Mouse (Mus musculus) T-helper 2 cell (primary cell): Measurements from ENCODE around the gene Slc38a7.

ENCODE experiments used
- in situ Hi-C: fragments of 300-600 bp; cut with MboI, MseI; formaldehyde crosslinking; loops from one replicate; pipeline ENCODE4 v1.15.1; 2025; ENCODE audit warnings: high pct_unique_total_duplicates

Gene Slc38a7

DNA sequence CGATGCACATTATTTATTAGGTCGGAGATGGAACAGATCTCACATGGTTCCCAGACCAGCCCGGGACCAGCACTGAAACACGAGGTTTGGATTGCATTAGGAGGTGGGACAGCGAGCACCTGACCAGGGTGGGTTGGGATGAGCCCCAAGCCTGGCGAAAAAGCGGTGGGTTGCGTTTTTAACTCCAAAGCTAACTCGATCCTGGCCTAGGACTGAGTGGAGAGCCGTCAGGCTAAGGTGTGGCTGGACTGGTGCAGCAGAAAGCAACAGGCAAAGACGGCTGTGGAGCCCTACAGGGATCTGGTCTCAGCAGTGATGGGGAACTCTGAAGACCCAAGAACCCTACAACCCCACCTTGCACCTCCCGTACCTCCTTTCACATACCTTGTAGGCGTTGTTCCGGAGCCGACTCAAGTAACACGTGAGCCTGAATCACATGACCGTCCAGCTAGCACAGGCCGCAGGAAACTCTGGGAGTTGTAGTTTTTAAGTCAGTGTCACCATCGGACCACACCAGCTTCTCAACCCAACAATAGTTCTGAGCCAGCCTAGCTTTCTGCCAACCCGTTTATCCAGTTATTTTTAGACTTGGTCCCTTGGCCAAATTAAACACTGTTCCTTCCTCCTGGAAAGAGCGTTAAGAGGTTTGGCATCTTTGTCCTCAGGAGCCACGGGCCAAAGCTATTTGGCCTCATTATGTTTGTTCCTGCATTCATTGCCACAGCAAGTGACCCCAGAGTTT lies at the start of gene Slc38a7:
TSS of gene Slc38a7 (minus strand) at position 438 of the 742 bp plus-strand sequence.
- in situ Hi-C loops: no loop called here

DNA sequence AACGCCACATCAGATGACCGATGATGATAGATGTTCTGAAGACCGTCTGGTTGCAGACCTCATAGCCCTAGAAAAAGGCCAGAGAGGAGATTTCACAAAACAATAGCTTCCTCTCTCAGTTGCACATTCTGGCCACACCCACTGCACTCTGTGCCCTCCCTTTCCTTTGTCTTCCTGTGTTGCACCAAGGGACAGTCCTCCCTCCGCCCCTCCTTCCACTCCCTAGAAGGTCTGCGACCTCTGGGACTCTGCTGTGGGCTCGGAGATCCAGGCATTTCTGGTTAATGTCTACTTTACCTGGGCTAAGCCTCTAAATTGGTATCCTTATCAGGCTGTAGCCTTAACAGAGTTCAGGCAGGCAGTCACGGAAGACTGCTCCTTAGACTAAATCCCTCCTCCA lies 48.5 kb upstream of the Slc38a7 start:
- in situ Hi-C loops: loop anchor here (10.0 kb wide), 1 partner anchor 827 kb away; no protein-coding TSS in a partner anchor

DNA sequence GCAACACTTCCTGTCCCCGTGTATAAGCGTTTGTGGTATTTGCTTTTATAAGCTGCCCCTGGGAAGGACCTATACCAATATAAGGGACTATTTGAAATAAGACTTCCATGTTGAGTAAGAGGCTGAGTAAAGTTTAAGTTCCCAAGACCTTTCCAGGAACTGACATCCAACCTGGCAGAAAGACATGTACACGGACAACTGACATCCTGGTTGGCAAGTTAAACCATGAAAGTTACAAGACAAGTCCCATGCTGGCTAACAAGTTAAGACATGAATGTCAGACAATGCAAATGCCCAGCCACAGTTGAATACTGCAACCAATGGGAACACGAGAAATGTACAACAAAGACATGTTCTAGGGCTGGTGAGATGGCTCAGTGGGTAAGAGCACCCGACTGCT lies 40.4 kb upstream of the Slc38a7 start:
- in situ Hi-C loops: no loop called here

DNA sequence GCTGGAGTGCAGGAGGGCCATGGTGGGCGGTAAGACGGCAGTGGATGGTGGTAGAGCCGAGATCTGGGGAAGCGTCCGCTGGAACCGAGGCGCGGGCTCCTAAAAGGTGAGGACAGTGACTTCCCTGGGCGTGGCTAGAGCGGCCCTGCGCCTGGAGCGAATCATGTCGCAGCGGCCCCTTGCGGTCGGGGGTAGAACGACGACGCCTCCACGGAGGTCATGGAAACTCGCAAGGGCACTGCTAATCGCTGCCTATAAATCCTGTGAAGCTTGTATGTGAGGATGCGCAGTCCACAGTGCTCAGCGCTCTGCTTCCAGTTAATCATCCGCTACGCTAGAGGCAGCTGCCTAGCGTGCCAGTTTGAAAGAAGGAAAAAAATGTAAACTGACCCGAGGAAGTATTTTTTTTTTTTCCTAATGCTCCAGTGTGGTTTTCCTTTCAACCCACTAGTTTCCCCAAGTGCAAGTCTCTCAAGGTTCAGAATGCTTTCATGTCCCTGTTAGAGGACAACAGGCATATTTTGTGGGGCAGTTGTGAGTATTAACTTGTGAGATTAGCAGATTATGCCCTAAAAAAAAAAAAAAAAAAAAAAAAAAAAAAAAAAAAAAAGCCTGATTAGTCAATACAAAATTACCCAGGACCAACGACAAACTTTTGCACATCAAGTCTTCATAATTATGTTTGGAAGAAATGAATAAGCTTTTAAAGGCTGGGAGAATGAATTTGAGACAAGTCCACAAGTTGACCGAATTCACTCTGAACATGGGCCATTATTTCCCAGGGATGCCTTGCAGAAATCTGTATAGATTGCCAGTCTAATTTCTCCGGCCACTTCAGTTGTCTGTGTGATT lies 35.2 kb upstream of the Slc38a7 start, which contains the start of gene Got2:
TSS of gene Got2 (minus strand) at position 263 of the 852 bp plus-strand sequence.
- in situ Hi-C loops: no loop called here

GRCm38 (mm10) chr8:95887578-95888284 lies 34.4 kb upstream of the Slc38a7 start:
- in situ Hi-C loops: no loop called here

- in situ Hi-C loops: no loop called here
Measured at GRCm38 (mm10) chr8:95886647-95887577, 33.6 kb upstream of the Slc38a7 start.

DNA sequence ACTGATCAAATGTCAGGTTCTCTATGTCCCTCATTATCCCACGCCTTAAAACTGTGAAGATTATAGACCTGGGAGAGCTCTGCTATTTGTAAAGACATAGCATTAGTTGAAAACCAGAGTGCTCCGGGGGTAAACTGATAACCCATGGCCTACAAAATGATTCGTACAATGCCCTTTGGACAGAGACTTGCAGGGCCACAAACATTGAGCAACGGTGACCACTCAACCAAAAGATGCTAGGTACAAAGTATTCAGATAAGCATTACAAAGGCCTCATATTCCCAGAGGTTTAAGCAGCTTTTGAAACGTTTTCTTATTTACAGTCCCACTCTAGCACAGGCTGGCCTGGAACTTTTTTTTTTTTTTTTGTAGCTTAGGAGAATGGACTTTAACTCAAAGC lies 32.6 kb upstream of the Slc38a7 start:
- in situ Hi-C loops: no loop called here

GRCm38 (mm10) chr8:95885271-95885841 lies 32.0 kb upstream of the Slc38a7 start:
- in situ Hi-C loops: no loop called here

DNA sequence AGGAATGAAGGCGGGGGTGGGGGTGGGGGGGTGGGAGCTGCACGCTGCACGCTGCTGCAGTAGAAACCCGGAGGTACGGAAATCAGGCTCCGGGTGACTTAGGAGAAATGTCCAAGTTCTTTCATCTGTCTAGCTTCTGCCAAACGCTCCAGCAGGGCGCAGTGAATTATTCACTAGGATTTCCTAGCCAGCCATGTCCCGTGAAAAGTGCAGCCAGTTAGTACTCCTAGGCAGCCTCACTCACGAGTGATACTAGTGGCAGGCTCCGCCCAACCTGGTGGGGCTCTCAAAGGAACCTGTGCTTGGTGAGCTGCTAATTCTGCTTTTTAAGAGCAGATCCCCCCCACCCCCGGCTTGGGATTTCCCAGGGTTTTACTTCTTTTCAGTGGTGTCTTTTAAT lies 31.2 kb upstream of the Slc38a7 start:
- in situ Hi-C loops: no loop called here

DNA sequence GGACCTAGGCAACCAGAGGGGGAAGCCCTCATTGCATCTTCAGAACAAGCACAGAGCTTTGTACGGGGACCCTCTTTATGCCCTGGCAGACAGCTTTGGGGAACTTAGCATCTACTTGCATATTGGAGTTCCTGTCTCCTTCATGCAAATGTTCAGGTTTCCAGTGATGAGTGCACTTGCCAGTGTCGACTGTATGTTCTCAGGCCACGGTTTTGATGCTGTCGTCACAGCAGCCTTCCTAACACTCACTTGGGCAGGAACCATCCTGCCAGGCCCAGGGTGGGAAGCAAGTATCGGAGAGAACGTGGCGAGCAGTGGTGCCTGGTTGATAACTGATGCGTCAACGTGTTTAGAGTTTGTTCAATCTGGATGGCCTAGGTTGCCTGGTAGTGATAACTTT lies 28.9 kb upstream of the Slc38a7 start:
- in situ Hi-C loops: no loop called here

GRCm38 (mm10) chr8:95881576-95881975 lies 28.2 kb upstream of the Slc38a7 start:
- in situ Hi-C loops: no loop called here

- in situ Hi-C loops: no loop called here
Measured at GRCm38 (mm10) chr8:95879823-95880222, 26.5 kb upstream of the Slc38a7 start.

GRCm38 (mm10) chr8:95878176-95878962 lies 25.0 kb upstream of the Slc38a7 start:
- in situ Hi-C loops: no loop called here

GRCm38 (mm10) chr8:95875270-95875669 lies 21.9 kb upstream of the Slc38a7 start:
- in situ Hi-C loops: no loop called here

DNA sequence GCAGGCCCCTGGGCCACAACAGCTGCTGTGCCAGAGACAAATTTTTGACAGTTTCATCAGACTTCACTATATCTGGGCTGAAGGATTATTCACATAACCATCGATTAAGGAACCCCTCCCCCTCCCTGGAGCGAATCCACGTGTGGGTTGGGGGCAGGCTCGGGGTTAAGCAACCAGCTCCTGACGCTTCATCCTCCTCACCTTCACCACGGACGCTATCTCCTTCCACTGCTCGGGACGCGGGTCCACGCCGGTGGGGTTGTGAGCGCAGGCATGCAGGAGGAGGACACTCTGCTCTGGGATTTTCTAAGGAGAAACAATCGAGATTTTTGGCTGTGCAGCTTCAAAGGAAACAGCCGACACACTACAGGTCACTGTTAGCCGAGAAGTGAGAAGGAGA lies 18.4 kb upstream of the Slc38a7 start:
- in situ Hi-C loops: no loop called here

- in situ Hi-C loops: loop anchor here (5.0 to 10.0 kb wide), 2 partner anchors 133 to 1190 kb away; no protein-coding TSS in a partner anchor
Measured at GRCm38 (mm10) chr8:95864851-95865250, 11.5 kb upstream of the Slc38a7 start.

- in situ Hi-C loops: loop anchor here (5.0 to 10.0 kb wide), 2 partner anchors 132 to 1189 kb away; no protein-coding TSS in a partner anchor
Measured at GRCm38 (mm10) chr8:95863761-95864440, 10.6 kb upstream of the Slc38a7 start.

DNA sequence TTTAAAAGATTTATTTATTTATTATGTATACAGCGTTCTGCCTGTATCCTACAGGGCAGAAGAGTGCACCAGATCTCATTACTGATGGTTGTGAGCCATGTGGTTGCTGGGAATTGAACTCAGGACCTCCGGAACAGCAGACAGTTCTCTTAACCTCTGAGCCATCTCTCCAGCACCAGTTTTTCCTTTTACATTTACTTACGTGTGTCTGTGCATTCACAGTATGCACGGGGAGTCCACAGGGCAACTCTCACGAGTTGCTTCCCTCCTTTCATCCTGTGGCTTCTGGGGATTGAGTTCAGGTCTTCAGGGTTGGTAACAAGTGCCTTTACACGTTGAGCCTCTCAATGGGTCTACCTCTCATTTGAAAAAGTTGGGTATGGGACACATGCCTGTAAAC lies 835 bp upstream of the Slc38a7 start:
- in situ Hi-C loops: no loop called here

- in situ Hi-C loops: no loop called here
Measured at GRCm38 (mm10) chr8:95852290-95852689, 1.0 kb downstream of the Slc38a7 start.
